Mouse (Mus musculus): ENCODE results near the gene Ubxn2a.

DNA sequence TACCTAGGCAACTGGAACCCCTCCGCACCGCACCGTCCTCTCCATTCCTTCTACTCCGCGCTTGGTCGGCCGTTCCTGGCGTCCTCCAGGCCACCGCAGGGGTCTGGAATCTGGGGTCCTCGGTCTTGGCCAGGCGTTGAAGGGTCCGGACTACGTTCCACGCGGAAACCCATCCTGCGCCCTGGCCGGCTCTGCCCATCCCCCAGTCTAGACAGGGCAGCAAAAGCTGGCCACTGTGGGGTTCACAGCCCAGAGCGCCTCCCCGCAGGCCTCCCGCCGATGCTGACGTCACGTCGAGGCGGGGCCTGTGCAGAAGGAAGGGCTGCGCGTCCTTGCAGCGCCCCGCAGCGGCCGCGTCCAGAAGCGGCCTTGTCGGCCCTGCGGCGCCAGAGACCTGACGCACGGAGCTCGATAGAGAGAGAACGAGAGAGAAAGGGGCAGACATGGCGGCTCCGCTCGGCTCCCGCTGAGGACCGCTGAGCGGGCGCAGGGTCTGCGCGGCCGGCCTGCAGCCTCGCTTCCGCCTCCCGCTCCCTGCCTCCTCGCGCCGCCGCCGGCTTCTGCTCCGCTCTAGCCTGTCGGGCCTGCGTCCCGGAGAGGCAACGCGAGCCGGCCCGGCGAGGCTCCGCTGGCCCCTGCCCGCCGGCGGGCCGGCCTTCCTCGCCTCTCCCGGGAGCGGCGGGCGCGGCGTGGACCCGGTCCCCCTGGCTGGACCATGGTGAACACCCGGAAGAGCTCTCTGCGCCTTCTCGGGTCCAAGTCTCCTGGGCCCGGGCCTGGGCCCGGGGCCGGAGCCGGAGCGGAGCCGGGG is 9.7 kb upstream of the Ubxn2a start, which contains the start of gene Atad2b:
- peak; percentile 34; the same call in 1 of the 2 replicates for TF ChIP-seq CTCF (IDR thresholded peaks at IDR 0.05; ENCODE audit: low read depth, low read length)
- TF ChIP-seq POLR2A (IDR thresholded peaks at IDR 0.05; ENCODE audit: borderline replicate concordance, low read depth, low read length) = no peak

Data from bone marrow macrophage, adult 2 months (primary cell).